Mouse (Mus musculus) thymus, postnatal 14 days (tissue): ENCODE results near the gene Brf1.

Source experiments
- DNase-seq: peaks from one replicate; pipeline ENCODE4 v3.0.0; 2021

Gene Brf1

DNA sequence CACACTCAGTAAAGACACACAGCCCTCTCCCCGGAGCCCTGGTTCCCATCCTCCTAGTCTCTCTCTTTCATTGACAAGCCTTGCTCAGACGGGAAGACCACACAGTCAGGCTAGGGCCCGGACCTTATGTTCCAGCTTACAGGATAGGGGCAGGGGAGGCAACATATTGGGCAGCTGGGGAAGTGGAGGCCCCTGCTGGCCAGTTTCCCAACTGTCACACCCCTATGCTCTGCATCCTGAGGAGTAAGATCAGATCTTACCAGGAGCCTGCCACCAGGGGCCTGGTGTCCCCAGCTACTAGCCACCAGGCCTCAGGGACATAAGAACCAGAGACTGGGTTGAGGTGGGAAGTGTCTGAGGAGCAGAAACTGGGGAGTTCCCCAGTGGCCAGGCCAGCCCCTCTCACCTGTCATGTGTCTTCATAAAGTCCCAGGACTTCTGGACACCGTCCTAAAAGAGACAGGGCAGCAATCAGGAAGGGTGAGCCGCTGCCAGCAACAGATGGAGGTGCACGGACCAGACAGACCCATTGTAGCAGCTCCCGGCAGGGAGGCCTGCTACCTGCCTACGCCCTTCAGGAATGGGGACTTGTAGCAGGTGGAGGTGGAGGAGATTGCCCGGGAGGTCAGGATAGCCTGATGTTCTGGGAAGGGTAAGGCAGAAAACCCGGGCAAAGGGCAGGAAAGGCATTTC is 61.5 kb downstream of the Brf1 start:
- DNase-seq: peak; percentile 45

DNA sequence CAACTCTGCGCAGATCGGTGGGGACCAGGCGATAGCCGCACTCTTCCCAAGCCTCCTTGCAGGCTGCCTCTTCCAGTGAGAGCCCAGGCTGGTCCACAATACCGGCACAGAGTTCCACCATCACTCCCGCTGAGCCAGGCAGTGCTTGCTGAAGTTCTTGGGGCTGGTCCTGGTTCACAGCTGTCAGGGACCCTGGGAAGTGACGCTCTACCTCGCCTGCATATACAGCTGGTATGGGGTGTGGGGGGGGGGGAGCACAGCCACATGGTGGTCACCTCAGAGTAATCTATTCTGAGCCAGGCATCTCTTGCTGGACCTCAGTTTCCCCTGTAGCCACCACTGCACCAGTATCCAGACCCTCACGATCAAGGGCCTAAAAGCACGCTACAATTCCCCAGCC is 62.1 kb downstream of the Brf1 start:
- no peak for DNase-seq

DNA sequence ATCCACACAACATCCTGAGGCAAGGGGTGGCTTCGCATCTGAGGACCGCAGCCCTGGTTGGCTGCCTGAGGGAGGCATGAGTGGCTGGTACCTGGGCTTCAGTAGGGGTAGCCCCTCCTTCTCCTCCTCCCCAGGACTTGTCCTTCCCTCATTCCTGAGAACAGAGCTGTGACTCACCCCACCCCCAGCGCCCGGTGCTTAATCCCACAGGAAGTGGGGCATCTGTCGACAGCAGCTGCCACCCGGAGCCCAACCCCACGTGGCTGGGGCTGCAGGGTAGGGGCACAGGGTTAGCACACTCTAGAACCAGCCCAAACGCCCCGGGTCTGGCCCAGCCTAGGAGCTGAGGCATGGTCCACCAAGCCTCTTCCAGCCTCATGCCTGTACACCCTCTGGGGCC is 62.6 kb downstream of the Brf1 start:
- DNase-seq: peak; percentile 50

DNA sequence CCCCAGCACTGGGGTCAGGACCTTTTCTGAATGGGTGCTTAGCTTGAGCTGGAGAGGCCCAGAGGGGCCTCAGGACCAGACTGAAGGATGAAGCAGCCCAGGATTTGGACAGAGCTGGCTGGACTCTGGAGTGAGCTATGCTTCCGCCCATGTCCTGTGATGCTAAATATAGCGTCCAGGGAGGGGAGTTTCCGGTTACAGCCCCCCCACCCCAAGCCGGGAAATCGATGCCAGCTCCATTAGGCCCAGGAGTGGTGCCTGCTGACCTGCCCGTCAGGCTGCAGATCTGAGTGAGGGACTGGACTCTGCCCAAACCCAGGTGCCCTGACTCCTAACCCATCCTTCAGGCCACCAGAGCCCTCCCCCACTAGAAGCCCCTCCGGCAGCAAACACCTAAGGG is 67.9 kb downstream of the Brf1 start:
- DNase-seq: no peak

DNA sequence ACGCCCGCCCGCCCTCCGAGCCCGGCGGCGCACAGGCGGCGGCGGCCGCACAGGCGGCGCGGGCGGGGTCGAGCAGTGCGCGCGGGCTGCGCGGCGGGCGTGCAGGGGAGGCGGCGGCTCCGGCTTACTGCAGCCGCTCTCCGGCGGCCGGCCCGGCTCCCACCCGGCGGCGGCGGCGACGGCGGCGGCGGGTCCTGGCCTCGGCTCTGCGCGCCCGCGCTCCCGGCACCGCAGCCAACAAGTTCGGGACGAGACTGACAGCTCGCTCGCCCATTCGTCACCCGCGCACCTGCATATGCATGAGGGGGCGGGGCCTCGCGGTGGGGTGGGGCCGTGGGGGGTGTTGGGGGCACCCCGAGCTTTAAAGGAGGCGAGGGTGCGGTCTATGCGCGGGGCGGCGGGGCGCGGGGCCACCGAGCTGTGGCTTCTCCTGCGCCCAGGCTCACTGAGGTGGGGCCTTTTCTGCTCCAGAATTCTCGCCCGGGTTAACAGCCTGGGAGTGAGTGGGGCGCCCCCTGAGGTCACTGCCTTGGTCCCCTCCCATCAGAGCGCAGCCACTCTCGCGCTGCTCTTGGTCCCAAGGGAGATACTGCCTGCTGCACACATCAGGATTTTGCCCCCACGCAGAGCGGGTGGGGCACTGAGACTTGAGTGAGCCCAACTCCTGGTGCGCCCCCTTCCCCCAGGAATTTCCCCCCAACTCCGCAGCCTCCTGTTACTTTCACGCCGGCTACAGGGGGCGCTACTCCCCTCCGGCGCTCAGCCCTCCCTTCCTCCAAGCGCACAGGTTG is 70.7 kb downstream of the Brf1 start, which contains the start of gene Jag2:
Gene Jag2 (minus strand): TSS at position 215 of the 791 bp plus-strand sequence.
- peak; percentile 63 for DNase-seq

DNA sequence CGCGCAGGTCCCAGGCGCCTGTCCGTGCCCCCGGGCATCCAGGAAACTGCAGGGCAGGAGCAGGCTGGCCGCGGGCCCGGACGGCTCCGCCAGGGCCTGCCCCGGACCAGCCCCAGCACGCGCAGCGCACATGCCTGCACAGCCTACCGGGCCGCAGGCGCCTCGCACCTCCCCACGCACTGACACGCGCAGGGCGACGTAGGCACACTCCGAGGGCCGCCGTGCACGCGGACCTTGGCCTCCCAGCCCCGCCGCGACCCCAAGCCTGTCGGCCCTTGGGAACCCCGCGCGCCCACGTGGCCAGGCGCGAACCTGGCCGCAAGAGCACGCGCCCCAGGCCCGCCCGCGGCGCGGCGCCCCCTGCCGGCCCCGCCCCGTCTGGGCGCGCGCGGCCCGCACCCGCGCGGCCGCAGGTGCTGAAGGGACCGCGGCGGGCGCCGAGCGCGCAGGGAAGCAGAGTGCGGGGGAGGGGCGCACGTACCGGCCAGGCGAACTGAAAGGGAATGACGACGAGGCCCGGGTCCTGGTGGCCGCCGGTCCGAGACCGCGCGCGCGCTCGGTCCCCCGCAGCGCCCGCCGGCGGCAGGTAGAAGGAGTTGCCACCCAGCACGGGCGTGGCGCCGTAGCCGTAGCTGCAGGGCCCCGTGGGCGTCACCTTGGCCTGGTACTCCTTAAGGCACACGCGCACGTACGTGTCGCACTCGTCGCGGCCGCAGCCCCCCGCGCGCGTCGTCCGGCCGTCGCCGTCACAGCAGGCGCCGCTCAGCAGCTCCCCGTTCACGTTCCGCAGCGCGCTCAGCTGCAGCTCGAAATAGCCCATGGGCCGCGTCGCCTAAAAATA is 71.9 kb downstream of the Brf1 start:
- DNase-seq: peak; percentile 47

DNA sequence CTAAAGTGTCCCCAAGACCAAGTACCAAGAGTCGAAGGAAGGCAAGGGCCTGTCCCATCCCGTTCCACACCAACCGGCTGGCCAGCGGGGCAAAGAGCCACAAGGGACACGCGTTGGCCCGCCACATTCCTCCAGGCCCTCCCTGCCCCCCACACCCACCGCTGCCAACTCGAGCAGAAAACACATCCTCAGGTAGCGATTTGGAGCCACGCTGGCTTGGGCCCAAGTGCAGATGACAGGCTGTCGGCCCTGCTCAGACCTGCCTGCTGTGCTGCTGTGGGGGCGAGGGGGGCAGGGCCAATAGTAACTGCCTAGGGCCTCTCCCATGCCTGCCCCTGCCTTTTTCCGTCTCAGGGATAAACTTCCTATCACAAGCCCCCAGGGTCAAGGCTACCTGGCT is 73.2 kb downstream of the Brf1 start:
- DNase-seq: no peak

DNA sequence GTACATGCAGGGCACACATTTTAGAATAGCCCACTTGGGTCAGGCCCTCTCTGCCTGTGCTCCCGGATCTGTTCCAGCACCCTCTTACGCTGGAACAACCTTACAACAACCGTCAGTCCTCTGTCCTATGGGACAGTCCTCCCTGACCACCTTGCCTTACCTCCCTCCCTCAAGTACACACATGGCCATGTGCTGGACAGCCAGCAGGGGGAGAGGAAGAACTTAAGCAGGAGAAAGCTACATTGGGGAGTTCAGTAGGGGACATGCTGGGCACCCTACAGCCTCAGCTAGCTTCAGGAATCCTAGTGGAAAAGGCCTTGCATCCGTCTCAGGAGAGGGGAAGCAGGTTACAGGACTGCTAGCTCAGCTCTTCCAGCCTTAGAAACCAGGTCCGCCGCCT is 74.6 kb downstream of the Brf1 start:
- no peak for DNase-seq

DNA sequence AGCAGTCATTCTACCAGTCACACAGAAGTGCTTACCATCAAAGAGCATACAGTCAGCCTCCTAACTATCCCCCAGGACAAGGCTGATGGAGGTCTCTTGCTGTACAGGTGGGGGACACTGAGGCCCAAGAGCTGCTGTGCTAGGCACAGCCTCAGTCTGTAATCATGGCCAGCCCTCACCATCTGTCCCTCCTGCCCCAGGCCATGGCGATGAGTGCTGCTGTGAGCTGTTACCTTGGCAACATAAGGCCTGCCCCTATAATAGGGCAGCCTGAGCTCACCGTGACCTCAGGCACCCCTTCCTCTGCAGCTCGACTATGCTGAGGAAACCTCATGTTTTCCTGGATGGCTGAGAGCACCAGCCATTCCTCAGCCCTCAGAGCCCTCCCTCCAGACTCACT is 78.0 kb downstream of the Brf1 start:
- DNase-seq: no peak

DNA sequence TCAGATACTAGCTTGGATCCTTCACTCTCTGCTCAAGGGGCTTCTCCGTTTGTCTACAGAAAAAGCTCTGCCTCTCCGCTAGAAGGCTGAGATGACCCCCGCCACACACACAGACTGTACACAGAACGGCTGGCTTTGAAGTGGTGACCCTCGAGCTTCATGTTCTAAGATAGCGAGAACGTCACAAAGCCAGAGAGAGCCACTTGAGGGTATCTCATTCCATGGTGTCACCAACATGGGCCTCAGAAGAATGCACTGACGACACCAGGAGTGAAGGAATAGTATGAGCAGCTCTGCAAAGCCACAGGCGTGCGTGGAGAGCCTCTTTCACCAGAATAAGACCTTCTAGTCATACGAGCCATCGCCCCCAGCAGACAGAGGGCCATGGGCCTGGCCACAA is 79.0 kb downstream of the Brf1 start:
- DNase-seq: no peak

DNA sequence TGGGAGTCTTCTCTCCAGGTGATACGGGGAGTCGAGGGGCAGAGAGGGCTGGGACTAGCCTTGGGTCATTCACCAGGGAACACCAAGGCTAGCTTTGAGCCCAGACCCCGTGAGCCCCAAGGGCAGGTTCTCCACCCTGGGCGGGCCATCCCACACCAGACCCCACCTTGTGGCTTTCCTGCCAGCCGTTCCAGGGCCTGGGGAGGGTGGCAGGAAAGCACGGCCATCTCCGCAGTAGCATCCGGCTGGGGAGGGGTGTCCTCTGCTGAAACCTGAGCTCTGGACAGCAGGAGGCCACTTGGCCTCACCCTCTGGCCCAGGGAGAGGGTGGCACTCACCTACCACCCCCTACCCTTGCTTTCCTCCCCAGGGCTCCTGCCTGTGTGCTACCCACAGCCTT is 82.6 kb downstream of the Brf1 start:
- DNase-seq: no peak

DNA sequence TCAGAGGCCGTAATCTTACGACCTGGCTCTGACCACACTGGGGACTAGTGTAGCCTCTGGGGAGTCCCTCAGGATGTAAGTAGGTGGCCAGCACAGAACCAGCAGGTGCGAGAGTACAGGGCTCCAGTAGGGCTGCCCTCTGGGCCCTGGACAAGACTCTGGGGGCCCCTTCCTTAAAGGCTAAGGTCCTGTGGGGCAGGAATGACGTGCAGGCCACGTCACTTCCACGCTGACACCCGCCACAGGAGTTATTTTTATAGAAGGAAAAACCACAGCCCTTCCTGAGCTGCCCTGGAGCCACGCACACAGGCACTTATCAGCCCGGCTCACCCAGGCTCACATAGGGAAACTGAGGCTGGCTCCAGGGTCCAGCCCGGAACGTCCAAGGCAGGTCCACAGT is 83.0 kb downstream of the Brf1 start:
- no peak for DNase-seq

DNA sequence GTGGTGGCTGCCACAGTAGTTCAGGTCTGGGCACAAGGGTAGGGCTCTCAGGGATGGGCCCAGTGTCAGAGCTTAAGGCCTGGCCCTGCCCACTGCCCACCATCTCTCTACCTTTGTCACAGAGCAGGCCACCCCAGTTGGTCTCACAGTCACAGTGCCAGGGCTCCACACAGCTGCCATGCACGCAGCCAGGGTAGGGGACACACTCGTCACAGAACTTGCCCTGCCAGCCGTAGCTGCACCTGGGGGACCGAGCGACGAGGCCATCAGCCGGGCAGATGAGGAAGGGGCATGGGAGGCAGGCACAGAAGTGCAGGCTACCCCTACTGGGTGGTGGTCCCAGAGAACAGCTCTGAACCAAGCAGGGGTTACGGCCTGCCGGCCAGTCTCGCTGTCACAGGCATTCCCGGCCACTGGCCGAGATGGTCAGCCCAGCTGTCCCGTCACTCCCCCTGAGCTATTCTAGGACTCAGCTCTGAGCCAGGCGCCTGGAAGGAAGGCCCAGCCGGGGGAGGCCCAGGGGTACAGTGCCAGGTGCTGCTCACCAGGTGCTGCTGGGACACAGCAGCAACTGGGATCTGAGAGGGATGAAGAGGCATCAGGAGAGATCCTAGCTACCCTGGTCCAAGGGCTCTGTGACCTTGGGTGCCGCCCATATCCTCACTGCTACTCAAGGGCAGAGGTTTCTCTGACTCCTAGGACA is 83.7 kb downstream of the Brf1 start:
- DNase-seq: no peak

DNA sequence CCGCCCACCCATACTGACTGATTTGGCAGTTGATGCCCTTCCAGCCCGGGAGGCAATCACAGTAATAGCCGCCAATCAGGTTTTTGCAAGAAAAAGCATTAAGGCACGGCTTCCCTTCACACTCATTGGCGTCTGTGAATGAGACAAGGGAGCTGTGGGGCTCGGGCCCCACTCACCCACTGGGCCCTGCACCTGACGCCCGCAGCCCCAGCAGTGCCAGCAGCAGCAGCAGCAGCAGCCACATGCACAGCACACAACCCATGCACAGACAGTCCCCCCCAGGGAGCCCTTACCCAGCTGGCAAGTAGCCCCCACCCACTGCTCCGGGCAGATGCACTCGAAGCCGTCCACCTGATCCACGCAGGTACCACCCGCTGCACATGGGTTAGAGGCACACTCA is 84.9 kb downstream of the Brf1 start:
- no peak for DNase-seq

DNA sequence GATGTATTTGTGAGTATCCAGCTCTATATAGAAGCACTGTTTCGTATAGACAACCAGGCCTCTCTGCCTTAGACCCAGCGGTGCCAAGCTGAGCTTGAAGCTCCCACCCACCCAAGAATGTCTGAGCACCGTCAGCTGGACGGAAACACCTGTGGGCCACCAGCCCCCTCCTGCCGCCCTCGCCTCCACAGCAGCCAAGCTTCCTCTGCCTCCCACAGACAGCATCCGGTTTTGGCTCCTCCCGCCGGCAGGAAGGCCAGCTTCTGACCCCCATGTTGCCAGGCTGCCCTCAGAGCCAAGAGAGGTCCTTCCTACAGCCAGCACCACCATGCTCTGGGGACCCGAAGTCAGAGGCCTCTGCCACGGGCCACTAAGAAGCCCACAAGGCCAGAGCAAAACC is 86.0 kb downstream of the Brf1 start:
- DNase-seq: peak; percentile 69

DNA sequence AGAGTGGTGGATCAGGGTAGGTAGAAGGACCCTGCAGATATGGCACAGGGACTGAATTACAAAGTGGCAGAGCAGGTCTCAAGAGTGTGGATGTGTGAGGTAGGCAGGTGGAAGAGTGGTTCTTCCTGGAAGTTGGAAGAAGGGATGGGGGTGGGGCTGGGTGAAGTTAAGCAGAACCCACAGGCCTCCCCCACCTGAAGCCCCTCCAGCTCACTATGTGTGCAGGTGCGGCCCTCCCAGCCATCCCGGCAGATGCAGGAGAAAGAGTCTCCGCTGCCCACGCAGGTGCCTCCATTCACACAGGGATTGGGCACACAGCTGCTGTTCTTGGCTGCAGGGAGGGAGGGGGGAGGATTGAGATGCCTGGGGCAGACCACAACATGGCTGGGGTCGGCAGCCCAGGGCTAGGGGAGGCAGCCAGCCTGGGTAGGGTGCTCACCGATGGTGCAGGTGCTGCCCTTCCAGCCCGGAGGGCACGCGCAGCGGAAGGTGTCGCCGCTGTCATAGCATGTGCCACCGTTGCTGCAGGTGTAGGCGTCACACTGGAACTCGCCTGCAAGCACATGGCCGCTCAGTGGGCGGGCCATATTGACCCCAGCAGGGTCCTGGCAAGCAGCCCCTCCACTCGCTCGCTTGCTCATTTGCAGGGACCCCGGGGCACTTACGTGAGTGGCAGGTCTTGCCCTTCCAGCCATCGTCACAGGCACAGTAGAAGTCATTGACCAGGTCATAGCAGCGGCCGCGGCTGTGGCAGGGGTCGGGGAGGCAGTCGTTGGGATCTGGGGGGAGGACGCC is 87.4 kb downstream of the Brf1 start:
- peak; percentile 44 for DNase-seq

DNA sequence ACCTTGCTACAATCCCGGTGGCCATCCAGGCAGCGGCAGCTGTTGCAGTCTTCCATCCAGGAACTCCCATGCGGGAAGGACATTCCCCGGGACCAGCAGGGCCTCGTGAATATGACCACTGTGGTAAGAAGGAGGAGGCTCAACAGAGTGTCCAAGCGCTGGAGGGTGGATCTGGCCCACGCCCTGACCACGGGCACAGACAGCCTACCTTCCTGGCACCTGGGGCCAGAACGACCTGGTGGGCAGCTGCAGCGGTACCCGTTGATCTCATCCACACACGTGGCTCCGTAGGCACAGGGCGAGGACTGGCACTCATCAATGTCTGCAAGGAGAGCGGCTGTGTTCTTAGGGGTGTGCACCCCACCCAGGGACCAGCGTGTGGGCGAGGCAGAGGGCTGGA is 88.8 kb downstream of the Brf1 start:
- DNase-seq: no peak
